Mouse (Mus musculus): ENCODE measurements around the gene Chrnb2. TPM values are rescaled to one million over a fixed set of nuclear protein-coding genes. Genes with fewer than 3 reads are reported as not detected.

The Chrnb2 gene
- polyA plus RNA-seq, 1 experiment from 2014 or later, result 18.9 TPM

GRCm38 (mm10) chr3:89698958-89699357 lies 65.5 kb downstream of the Chrnb2 start:
- 90% methylated on average over 1 of the region's 1 CpGs for WGBS
- H3K9me3 ChIP-seq, result no peaks in the 10 kb centered on the region
- H3K4me1 ChIP-seq, result peaks cover 3% of the 10 kb centered on the region; the same call in 1 of the 2 replicates
- no peak for ATAC-seq (ENCODE audit: low FRiP score)
- no peak overlapping the region for H3K4me2 ChIP-seq
- H3K36me3 ChIP-seq (replicated peaks), result no peaks in the 10 kb centered on the region
- no peak overlapping the region for H3K4me3 ChIP-seq (replicated peaks)
- no peak overlapping the region for H3K27ac ChIP-seq
- no peak overlapping the region for H3K9ac ChIP-seq
- no peaks in the 10 kb centered on the region for H3K27me3 ChIP-seq

Other genes starting within 250 kb of the Chrnb2 start
- 2.0 and 2.3 TPM in 2 replicates for gene Kcnn3, start 244.5 kb downstream of the Chrnb2 start, polyA plus RNA-seq (2016; fragmentation: Nextera tagmentation; extraction: Ambion mirVana)
- 22.1 and 28.5 TPM in 2 replicates for gene Adar, start 49.6 kb downstream of the Chrnb2 start, polyA plus RNA-seq (2016; fragmentation: Nextera tagmentation; extraction: Ambion mirVana)
- 17.4 and 19.3 TPM in 2 replicates for gene Ube2q1, start 9.0 kb upstream of the Chrnb2 start, polyA plus RNA-seq (2016; fragmentation: Nextera tagmentation; extraction: Ambion mirVana)
- 1.7 and 1.8 TPM in 2 replicates for gene She, start 66.7 kb upstream of the Chrnb2 start, polyA plus RNA-seq (2016; fragmentation: Nextera tagmentation; extraction: Ambion mirVana)
- gene Il6ra, start 148.6 kb upstream of the Chrnb2 start, polyA plus RNA-seq (2016; fragmentation: Nextera tagmentation; extraction: Ambion mirVana), result 0.29 and 0.42 TPM in 2 replicates
- gene Atp8b2, start 198.9 kb upstream of the Chrnb2 start, polyA plus RNA-seq (2016; fragmentation: Nextera tagmentation; extraction: Ambion mirVana), result 14.4 and 15.2 TPM in 2 replicates
- gene Hax1, start 234.1 kb upstream of the Chrnb2 start, polyA plus RNA-seq (2016; fragmentation: Nextera tagmentation; extraction: Ambion mirVana), result 145 and 150 TPM in 2 replicates